Mouse (Mus musculus) adrenal gland, postnatal 36 days (tissue): ENCODE results near the gene Gdap1l1. TPM values are rescaled to one million over a fixed set of nuclear protein-coding genes. Genes with fewer than 3 reads are reported as not detected.
"Not testable (repeated sequence)": the region's sequence is repeated elsewhere in the genome, so short reads cannot be mapped to it uniquely, and the experiment has no call there.

Experiments used
- DNase-seq, 2 experiments: peaks; one replicate each; pipeline ENCODE4 v3.0.0; 2021; ENCODE audit warnings: mixed read lengths in 1 of 2
- total RNA-seq, 2 experiments: library from RNA; stranded (reverse); gene quantifications; 2 replicates each; pipeline ENCODE4 v1.2.3; 2021

Gdap1l1 gene
- total RNA-seq, 2 experiments from 2014 or later, result 2.8 to 3.1 TPM

DNA sequence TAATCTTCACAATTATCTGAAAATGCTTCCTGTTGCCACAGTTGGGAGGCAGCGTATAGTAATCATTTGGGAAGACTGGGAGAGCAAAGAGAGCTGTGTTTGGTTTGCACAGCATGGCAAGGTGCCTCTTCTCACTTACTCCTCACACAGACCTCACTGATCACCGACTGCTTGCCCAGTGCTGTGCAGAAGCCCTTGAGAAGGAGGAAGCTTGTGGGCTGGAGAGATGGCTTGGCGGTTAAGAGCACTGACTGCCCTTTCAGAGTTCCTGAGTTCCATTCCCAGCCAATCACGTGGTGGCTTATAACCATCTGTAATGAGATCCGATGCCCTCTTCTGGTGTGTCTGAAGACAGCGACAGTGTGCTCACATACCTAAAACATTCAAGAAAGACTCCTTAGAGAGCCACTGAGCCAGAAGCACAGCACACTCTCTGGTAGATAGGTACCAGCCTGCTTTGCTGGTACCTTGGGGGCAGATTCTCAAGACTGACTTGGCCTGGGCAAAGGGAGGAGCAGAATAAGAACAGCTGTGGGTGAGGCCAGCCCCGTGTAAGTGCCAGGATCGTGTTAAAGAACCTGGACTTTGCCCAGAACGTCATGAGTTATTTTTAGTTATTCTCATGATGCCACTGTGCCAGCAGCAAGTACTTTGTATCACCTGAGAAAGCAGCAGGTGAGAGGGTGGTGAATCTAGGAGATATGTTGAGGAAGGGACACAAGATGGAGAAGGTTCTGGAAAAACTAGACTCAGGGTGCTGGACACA lies 15.2 kb upstream of the Gdap1l1 start:
- no peak for DNase-seq

- DNase-seq, result no peak
These were observed 13.7 kb upstream of the Gdap1l1 start, which contains the start of gene Oser1 for GRCm38 (mm10) chr2:163424597-163424996. Gene Oser1 (minus strand): TSS chr2:163424697.

DNA sequence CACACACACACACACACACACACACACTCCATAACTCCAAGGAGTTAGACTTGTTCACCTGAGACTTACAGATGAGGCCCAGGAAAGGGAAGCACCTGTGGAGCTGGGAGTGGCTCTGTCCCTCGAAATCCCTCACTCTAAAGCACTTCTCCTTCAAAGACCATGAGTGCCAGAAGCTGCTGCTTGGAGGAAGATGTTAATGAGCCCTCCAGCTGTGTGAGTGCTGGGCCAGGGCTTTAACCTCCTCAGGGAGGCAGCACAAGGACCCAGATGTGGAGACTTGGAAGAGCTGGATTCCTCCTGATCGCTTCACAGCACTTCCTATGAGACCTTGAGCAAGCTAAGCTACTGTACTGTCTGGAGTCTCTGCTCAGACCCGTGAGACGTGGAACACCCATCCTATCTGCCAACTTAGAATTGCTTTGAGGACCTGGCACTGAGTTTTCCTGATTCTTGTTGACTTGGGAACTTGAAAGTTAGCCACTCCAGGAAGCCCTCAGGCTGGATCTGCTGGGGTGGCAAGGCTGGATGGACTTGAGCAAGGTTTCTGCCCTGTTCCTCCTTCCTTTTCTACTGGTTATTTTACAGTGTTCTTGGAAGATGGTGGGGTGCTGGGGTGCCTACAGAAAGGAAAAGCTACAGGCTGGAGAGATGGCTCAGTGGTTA lies 9.8 kb upstream of the Gdap1l1 start:
- no peak for DNase-seq

DNA sequence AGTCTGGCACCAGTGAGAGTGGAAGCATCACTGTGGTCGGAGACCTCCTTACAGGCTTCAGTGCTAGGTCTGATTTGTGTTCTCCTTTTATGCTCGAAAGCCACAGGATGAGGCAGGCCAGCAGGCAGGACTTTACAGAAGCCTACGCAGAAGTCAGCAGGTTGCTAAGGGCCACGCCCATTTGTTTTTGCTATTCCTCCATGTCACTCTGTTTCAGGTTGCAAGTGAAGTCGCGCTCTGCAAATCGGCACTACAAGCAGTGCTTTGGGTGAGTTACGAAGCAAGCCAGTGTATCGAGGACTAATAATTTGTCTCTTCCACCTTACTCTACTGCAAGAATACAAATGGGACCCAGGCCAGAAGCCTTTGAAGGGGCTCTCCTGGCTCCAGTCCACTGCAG lies 7.0 kb upstream of the Gdap1l1 start:
- no peak for DNase-seq

DNA sequence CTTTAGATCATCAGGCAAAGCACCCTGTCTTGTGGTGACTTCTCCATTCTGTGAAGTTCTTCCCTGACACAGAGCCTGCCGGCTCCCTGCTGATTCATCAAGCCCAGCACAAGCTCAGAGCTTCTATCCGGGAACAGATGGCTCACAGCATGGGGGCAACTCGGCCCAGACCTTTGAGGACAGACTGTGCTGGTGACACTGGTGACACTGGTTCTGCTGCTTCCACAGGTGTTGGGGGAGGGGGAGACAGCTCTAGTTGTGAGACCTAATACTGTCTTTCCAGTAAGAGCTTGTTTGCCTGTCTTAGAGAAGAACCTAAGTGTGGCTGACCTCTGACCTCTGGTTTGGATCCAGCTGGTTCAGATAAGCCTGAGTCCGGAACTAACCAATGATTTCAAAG lies 4.3 kb upstream of the Gdap1l1 start:
- DNase-seq, result no peak

GRCm38 (mm10) chr2:163437800-163438199 lies 476 bp upstream of the Gdap1l1 start:
- DNase-seq, result no peak

- DNase-seq, result peak; percentile 65 to 77
These were observed 559 bp downstream of the Gdap1l1 start for GRCm38 (mm10) chr2:163438619-163439451.

DNA sequence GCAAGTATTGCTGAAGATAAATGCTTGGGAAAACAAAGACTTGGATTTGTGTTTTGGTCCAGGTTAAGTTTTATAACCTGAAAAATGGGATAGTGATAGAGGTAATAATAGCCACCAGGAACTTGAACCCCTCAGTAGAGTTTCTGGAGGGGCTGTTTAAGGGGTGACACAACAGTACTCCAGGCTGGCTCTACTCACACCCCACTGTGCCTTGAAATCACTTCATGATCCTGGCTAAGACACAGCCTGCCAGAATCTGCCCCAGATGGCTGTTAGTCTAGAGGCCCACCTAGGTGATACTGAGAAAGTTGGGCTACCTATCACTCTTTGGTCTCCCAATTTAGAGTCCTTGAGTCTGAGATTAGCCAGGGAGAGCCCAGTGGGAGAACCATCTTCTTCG lies 1.2 kb downstream of the Gdap1l1 start:
- no peak for DNase-seq

- DNase-seq, result no peak
These were observed 5.3 kb downstream of the Gdap1l1 start for GRCm38 (mm10) chr2:163443543-163443942.

DNA sequence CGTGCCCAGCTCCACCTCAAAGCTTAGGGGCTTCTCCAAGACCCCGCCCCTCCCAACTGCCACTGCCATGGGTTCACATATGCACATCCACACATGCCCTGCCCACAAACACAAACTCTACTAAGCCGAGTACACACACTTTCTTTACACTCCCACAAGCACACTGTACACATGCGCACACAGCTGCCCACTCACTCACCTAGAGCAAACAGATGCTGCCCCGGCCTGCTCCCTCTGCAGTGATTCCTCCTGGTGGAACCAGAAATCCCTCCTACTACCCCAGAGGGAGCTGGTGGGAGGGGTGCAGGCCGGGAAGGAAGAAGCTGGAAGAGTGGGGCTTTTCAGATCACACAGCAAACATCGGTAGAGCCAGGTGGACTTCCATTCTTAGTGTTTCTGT lies 5.7 kb downstream of the Gdap1l1 start:
- no peak for DNase-seq

DNA sequence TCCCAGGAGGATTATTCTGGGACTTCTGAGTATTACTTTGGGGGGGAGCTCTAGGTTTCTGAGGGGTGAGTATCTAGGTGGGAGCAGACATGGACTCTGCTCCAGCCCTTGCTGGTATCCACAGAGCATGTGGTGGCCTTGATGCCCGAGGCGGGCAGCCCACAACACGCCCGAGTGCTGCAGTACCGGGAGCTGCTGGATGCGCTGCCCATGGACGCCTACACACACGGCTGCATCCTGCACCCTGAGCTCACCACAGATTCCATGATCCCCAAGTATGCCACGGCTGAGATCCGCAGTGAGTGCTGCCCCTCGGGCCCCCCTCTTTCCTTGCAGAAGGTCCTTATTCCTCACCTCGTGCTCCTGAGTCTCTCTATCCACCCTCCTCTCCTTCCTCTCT lies 9.1 kb downstream of the Gdap1l1 start:
- no peak for DNase-seq

DNA sequence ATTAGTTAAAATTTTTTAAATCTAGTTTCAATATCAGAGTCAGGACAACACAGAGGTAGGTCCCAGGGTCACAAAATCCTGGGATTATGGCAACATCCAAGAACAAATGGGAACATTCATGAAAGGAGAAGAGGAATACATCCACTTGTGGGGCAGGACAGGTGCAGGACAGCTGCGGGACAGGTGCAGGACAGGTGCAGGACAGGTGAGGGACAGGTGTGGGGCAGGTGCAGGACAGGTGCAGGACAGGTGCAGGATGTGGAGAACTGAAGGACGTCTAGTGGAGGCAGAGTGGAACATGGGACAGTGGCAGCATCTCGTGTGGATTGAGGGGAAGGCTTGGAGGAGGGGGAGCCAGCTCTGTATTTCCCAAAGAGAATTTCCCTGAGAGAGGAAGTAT lies 11.0 kb downstream of the Gdap1l1 start:
- no peak for DNase-seq

- DNase-seq, result no peak
These were observed 12.5 kb downstream of the Gdap1l1 start for GRCm38 (mm10) chr2:163450668-163451295.

DNA sequence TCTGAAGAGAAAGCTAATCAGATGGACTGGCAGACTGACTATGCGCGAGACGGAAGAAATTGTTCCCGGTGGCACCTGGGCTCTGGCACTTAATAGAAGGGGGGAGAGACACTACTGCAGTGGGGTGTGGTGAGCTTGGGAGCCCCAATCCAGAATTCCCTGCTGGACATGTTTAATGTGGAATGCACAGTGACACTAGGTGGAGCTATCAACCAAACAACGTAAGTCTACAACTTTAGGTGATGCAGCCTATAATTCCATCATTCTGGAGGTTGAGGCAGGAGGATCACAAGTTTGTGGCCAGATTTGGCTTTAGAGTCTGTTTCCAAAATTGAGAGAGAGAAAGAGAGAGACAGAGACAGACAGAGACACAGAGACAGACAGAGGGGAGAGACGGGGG lies 14.5 kb downstream of the Gdap1l1 start:
- DNase-seq, result no peak

GRCm38 (mm10) chr2:163453378-163453777 lies 15.1 kb downstream of the Gdap1l1 start:
- DNase-seq, result no peak

DNA sequence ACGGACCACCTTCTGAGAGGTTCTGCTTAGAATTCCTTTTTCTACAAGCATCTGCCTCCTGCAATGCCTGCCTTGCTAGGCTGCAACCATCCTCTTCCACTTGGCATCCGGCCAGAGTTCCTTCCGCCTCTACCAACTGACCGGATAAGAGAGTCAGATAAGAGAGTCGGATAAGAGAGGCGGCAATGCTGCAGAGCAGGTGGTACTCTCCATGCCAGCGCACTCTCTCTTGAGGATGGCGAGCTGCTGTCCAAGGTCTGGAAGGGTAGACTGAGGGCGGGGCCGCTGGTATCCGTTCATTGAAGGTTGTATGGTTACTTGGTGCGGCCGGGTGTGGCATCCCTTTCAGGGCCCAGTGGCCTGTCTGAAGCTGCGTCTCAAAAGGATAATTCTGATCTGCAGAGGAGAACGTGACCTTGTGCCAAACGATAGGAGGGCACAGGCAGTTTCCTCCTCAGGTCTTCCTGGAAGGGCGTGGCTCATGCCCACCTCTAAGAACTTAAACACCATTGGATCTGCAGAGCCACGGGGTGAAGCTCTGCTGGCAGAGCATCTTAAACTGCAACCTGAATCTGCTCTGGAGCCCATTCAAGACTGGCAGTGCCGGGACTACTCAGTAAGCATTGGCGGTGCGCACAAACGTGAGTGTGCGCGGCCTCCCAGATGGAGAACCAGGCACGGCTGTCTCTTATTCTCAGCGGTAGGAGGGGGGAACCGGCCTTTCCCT lies 20.4 kb downstream of the Gdap1l1 start:
- DNase-seq, result no peak

DNA sequence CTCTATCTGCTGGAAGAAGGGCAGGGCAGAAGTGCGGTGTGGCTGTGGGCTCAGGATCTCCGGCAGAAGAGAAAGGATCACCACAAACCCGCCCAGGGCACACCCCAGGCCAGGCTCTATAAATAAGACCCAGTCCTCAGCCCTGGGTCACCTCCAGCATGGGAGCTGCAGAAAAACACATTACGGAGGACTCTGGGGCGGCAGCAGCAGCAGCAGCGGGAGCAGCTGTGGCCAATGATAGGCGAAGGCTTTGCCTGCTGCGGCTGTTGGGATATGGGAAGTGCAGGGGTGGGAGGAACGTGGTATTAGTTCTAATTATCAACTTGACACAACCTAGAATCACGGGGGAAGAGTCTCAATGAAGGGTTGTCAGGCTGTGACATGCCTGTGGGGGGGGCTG lies 21.1 kb downstream of the Gdap1l1 start:
- DNase-seq, result no peak

- no peak for DNase-seq
These were observed 22.3 kb downstream of the Gdap1l1 start for GRCm38 (mm10) chr2:163460622-163461021.

- not testable (repeated sequence) for DNase-seq
These were observed 23.0 kb downstream of the Gdap1l1 start for GRCm38 (mm10) chr2:163461307-163461706.

DNA sequence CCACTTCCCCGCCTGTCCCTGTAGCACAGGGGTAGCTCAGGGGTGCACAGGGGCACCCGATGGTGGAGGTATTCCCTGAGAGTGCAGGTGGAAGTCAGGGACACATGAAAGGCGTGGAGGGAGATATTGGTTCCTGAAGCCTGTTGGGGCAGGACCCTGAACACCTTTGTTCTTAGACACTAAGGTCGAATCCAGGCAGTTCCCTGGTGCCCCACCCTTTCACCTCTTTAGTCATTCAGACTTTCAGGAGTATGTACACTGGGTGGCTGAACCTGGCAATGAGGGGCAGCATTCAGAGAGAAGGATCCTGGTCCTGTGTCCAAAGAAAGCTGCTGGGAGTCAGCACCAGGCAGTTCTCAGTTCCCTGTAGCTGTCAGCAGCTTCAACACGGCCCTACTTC lies 24.1 kb downstream of the Gdap1l1 start:
- DNase-seq, result no peak

- no peak for DNase-seq
These were observed 24.5 kb downstream of the Gdap1l1 start for GRCm38 (mm10) chr2:163462801-163463200.
